Mouse (Mus musculus) liver, embryonic 14.5 days (tissue): Measurements from ENCODE around the gene Phf3.

Experiments
- CTCF ChIP-seq: IDR thresholded peaks from 2 replicates; pipeline ENCODE4 v1.5.1; 2016; ENCODE audit warnings: antibody characterized with exemption, low read depth, control low read depth
- EP300 ChIP-seq: IDR thresholded peaks from 2 replicates; pipeline ENCODE4 v1.6.1; 2016; ENCODE audit warnings: antibody characterized with exemption, low read depth

GRCm38 (mm10) chr1:30910172-30910571, 36.5 kb upstream of the Phf3 start:
- no peak for TF ChIP-seq CTCF
- TF ChIP-seq EP300 = no peak
